Mouse (Mus musculus) liver, adult (tissue): Measurements from ENCODE around the gene Rnf181.
A peak's percentile ranks its signal among the peaks of the same experiment; 100 is the strongest.

Experiments
- GATA4 ChIP-seq: IDR thresholded peaks from 2 replicates; pipeline ENCODE4 v1.6.1; 2014; ENCODE audit warnings: mild to moderate bottlenecking, low read length; ENCODE audit not compliant: insufficient replicate concordance

Gene Rnf181

GRCm38 (mm10) chr6:72389941-72390771 is 23.4 kb upstream of the Rnf181 start, which contains the start of gene Vamp8:
Gene Vamp8 (minus strand): TSS chr6:72390703.
- TF ChIP-seq GATA4, result peak; percentile 58; the same call in 1 of the 2 replicates

GRCm38 (mm10) chr6:72389471-72389940 is 22.8 kb upstream of the Rnf181 start:
- no peak for TF ChIP-seq GATA4

GRCm38 (mm10) chr6:72388791-72389329 is 22.1 kb upstream of the Rnf181 start:
- TF ChIP-seq GATA4, result no peak

GRCm38 (mm10) chr6:72388266-72388665 is 21.5 kb upstream of the Rnf181 start:
- TF ChIP-seq GATA4, result no peak

GRCm38 (mm10) chr6:72387816-72388215 is 21.1 kb upstream of the Rnf181 start:
- no peak for TF ChIP-seq GATA4

- no peak for TF ChIP-seq GATA4
Measured at GRCm38 (mm10) chr6:72386561-72386960, 19.8 kb upstream of the Rnf181 start.

- TF ChIP-seq GATA4, result no peak
Measured at GRCm38 (mm10) chr6:72385258-72385657, 18.5 kb upstream of the Rnf181 start.

- TF ChIP-seq GATA4, result no peak
Measured at GRCm38 (mm10) chr6:72383952-72384351, 17.2 kb upstream of the Rnf181 start.

- no peak for TF ChIP-seq GATA4
Measured at GRCm38 (mm10) chr6:72383142-72383820, 16.5 kb upstream of the Rnf181 start.

- no peak for TF ChIP-seq GATA4
Measured at GRCm38 (mm10) chr6:72382494-72382893, 15.7 kb upstream of the Rnf181 start.

GRCm38 (mm10) chr6:72380131-72380770 is 13.5 kb upstream of the Rnf181 start, which contains the start of gene Vamp5:
Gene Vamp5 (minus strand): TSS chr6:72380468.
- TF ChIP-seq GATA4, result peak; percentile 5; the same call in 1 of the 2 replicates

- TF ChIP-seq GATA4, result no peak
Measured at GRCm38 (mm10) chr6:72379377-72380130, 12.8 kb upstream of the Rnf181 start.

GRCm38 (mm10) chr6:72378510-72379234 is 11.9 kb upstream of the Rnf181 start:
- TF ChIP-seq GATA4, result no peak
